Mouse (Mus musculus) C2C12 (cell line): ENCODE measurements at regions not wholly inside any gene's neighbourhood (a gene's known extent, or its start where the extent isn't known, plus 50 kb on each side); places are given as distances from the start of the nearest gene placed in this dataset.
A peak's percentile ranks its signal among the peaks of the same experiment; 100 is the strongest.

Source experiments
- H3K27me3 ChIP-seq: one replicate; pipeline ENCODE4 v1.6.1; 2011; ENCODE audit not compliant: control insufficient read depth, insufficient read depth, insufficient read length
- H3K36me3 ChIP-seq: one replicate; pipeline ENCODE4 v1.6.1; 2011; ENCODE audit not compliant: control insufficient read depth, insufficient read depth
- H3K4me3 ChIP-seq: one replicate; pipeline ENCODE4 v1.5.1; 2011; ENCODE audit warnings: mild to moderate bottlenecking, control low read depth; ENCODE audit not compliant: poor library complexity, insufficient read depth, severe bottlenecking
- H3K79me2 ChIP-seq: one replicate; pipeline ENCODE4 v1.6.1; 2011; ENCODE audit not compliant: control insufficient read depth, insufficient read depth
- H3K79me3 ChIP-seq: one replicate; pipeline ENCODE4 v1.6.1; 2011; ENCODE audit warnings: low read depth, control low read depth
- H3ac ChIP-seq: one replicate; pipeline ENCODE3; 2011; ENCODE audit warnings: low read depth; ENCODE audit not compliant: control insufficient read depth, insufficient read length
- CEBPB ChIP-seq: IDR thresholded peaks from one replicate; pipeline ENCODE4 v1.6.1; 2011; ENCODE audit warnings: low read depth, mild to moderate bottlenecking, control low read depth, moderate library complexity
- CTCF ChIP-seq: IDR thresholded peaks from one replicate; pipeline ENCODE4 v1.5.1; 2011; ENCODE audit not compliant: control insufficient read depth, insufficient read depth, insufficient read length
- FOSL1 ChIP-seq: IDR thresholded peaks from one replicate; pipeline ENCODE4 v1.8.0; 2011; ENCODE audit warnings: mild to moderate bottlenecking, low read length; ENCODE audit not compliant: poor library complexity, insufficient read depth, severe bottlenecking
- MAX ChIP-seq: IDR thresholded peaks from one replicate; pipeline ENCODE4 v1.6.1; 2011; ENCODE audit warnings: mild to moderate bottlenecking, control low read depth
- MYOD1 ChIP-seq: IDR thresholded peaks from one replicate; pipeline ENCODE4 v1.6.1; 2011; ENCODE audit warnings: low read depth; ENCODE audit not compliant: control insufficient read depth, insufficient read length
- MYOG ChIP-seq: IDR thresholded peaks from one replicate; pipeline ENCODE4 v1.6.1; 2011; ENCODE audit not compliant: control insufficient read depth, insufficient read length; ENCODE audit errors: extremely low read depth
- USF1 ChIP-seq: IDR thresholded peaks from one replicate; pipeline ENCODE4 v1.6.1; 2011; ENCODE audit warnings: low read depth, mild to moderate bottlenecking, control low read depth, moderate library complexity

- Histone ChIP-seq H3K4me3 (no peak overlapping the region), H3K79me3 (no peaks in the 10 kb centered on the region), H3K79me2 (no peaks in the 10 kb centered on the region), H3K36me3 (no peaks in the 10 kb centered on the region), H3K27me3 (no peaks in the 10 kb centered on the region), H3ac (no peak overlapping the region)
- no peak for TF ChIP-seq FOSL1
- TF ChIP-seq MYOD1: no peak
- no peak for TF ChIP-seq CEBPB
- no peak for TF ChIP-seq USF1
- no peak for TF ChIP-seq CTCF
- TF ChIP-seq MYOG: no peak
- no peak for TF ChIP-seq MAX
Observed at GRCm38 (mm10) chr15:42913285-42913684, 2779.1 kb downstream of the 9330182O14Rik start.

- Histone ChIP-seq H3K4me3 (no peak overlapping the region), H3K79me2 (no peaks in the 10 kb centered on the region), H3K36me3 (no peaks in the 10 kb centered on the region), H3K27me3 (no peaks in the 10 kb centered on the region), H3ac (no peak overlapping the region), H3K79me3 (no peaks in the 10 kb centered on the region)
- TF ChIP-seq CEBPB (no peak), CTCF (peak; percentile 59)
Observed at GRCm38 (mm10) chr15:42914099-42914498, 2779.9 kb downstream of the 9330182O14Rik start.

- Histone ChIP-seq H3K36me3 (no peaks in the 10 kb centered on the region), H3K27me3 (no peaks in the 10 kb centered on the region), H3ac (no peak overlapping the region), H3K79me2 (no peaks in the 10 kb centered on the region), H3K79me3 (no peaks in the 10 kb centered on the region), H3K4me3 (no peak overlapping the region)
- TF ChIP-seq FOSL1 (no peak), MAX (no peak), MYOD1 (no peak), USF1 (no peak), MYOG (no peak), CEBPB (no peak), CTCF (no peak)
Observed at GRCm38 (mm10) chr15:42915195-42915594, 2781.0 kb downstream of the 9330182O14Rik start.

- H3K27me3 ChIP-seq: no peaks in the 10 kb centered on the region
- TF ChIP-seq MYOD1: no peak
- no peak for TF ChIP-seq MAX
- TF ChIP-seq MYOG: no peak
- TF ChIP-seq CTCF: no peak
- TF ChIP-seq FOSL1: no peak
- TF ChIP-seq CEBPB: no peak
- no peak for TF ChIP-seq USF1
- H3K79me2 ChIP-seq: no peaks in the 10 kb centered on the region
- H3ac ChIP-seq: no peak overlapping the region
- no peaks in the 10 kb centered on the region for H3K79me3 ChIP-seq
- H3K36me3 ChIP-seq: no peaks in the 10 kb centered on the region
- no peak overlapping the region for H3K4me3 ChIP-seq
Observed at GRCm38 (mm10) chr15:42921618-42922017, 2787.5 kb downstream of the 9330182O14Rik start.

GRCm38 (mm10) chr15:42928331-42928730 is 2794.2 kb downstream of the 9330182O14Rik start:
- H3K4me3 ChIP-seq: no peak overlapping the region
- TF ChIP-seq USF1 (no peak), MYOG (no peak), CEBPB (no peak), MAX (no peak), CTCF (no peak)
- H3K36me3 ChIP-seq: no peaks in the 10 kb centered on the region

GRCm38 (mm10) chr15:42944610-42945009 is 2810.4 kb downstream of the 9330182O14Rik start:
- H3K79me2 ChIP-seq: no peaks in the 10 kb centered on the region
- no peaks in the 10 kb centered on the region for H3K27me3 ChIP-seq
- H3K79me3 ChIP-seq: no peaks in the 10 kb centered on the region
- H3ac ChIP-seq: no peak overlapping the region
- no peaks in the 10 kb centered on the region for H3K36me3 ChIP-seq
- no peak overlapping the region for H3K4me3 ChIP-seq
- TF ChIP-seq MYOG: no peak
- TF ChIP-seq MYOD1: no peak
- TF ChIP-seq USF1: no peak
- TF ChIP-seq MAX: no peak
- no peak for TF ChIP-seq FOSL1
- no peak for TF ChIP-seq CEBPB
- no peak for TF ChIP-seq CTCF

More at GRCm38 (mm10) chr15:42928331-42928730, 2794.2 kb downstream of the 9330182O14Rik start:
- Histone ChIP-seq H3K79me2 (no peaks in the 10 kb centered on the region), H3K27me3 (no peaks in the 10 kb centered on the region), H3ac (no peak overlapping the region), H3K79me3 (no peaks in the 10 kb centered on the region)
